Mouse (Mus musculus): ENCODE results near the gene Slc39a5. TPM values are rescaled to one million over a fixed set of nuclear protein-coding genes. Genes with fewer than 3 reads are reported as not detected.

Gene Slc39a5
- total and polyA plus RNA-seq, 2 experiments from 2014 or later: not detected

- H3K4me2 ChIP-seq (ENCODE audit: low read depth, low read length): peak overlapping the region; percentile 68
- peaks cover 14% of the 10 kb centered on the region for H3K4me1 ChIP-seq (ENCODE audit: control insufficient read depth, insufficient read depth)
- no peak for TF ChIP-seq CTCF (IDR thresholded peaks at IDR 0.05; ENCODE audit: low read depth)
- no peak for TF ChIP-seq EP300 (IDR thresholded peaks at IDR 0.05; ENCODE audit: low read depth)
- no peaks in the 10 kb centered on the region for H3K27me3 ChIP-seq (ENCODE audit: control insufficient read depth, insufficient read depth, low read length)
- DNase-seq (ENCODE audit: low spot score) (peak; percentile 19), ATAC-seq (ENCODE audit: insufficient read depth, low read depth) (peak; percentile 45)
- H3K4me3 ChIP-seq (ENCODE audit: low read depth, low read length): peak overlapping the region; percentile 85
- H3K9me3 ChIP-seq (replicated peaks; ENCODE audit: control insufficient read depth, low read length): no peaks in the 10 kb centered on the region
- peak overlapping the region; percentile 84 for H3K27ac ChIP-seq (ENCODE audit: low read depth)
- peaks cover 40% of the 10 kb centered on the region for H3K36me3 ChIP-seq (replicated peaks; ENCODE audit: control insufficient read depth, insufficient read depth, low read length)
- H3K9ac ChIP-seq (replicated peaks; ENCODE audit: low read depth, low read length): peak overlapping the region; percentile 92
- under 1% methylated on average over 46 of the region's 47 CpGs for WGBS
Observed at GRCm38 (mm10) chr10:128377222-128377939, 23.6 kb downstream of the Slc39a5 start.

DNA sequence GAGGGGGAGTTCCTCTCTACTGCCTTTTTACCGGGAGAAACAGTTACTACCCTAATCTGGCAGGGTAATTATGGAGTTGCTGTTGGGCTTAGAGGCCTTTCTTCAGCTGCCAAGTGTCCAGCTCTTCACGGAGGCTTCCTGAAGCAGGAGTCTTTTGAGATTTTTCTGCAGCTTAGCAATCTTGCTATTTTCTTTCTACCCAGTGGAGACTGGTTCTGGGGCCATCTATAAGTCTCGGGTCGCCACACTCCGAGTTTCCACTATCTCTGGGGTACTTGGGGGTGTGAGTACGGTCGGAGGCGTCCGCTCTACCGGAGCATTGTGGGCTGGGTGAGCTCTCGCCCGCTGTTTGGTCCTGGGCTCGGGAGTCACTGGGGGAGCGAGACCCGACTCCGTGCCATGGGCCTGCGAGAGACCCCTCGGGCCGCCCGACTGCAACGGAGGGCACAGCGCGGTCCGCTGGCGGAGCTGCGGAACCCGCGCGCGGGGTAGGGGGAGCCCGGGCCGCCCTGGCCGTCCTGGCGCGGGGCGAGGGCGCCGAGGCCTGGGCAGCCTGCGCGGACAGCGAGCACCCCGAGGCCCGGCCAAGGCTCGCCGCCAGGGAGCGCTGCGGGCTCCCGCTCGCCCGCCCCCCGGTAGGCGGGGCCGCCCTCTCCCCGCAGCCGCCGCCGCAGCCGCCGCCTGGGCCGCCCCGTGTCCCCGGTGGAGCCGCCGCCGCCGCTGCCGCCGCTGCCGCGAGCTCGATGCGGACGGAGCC is 24.4 kb downstream of the Slc39a5 start, which contains the start of gene Ankrd52:
Gene Ankrd52 (plus strand): TSS at position 661 of the 757 bp plus-strand sequence.
- H3K27ac ChIP-seq (ENCODE audit: low read depth): peak within 1 kb of the TSS; percentile 84
- no peaks in the 10 kb centered on the region for H3K9me3 ChIP-seq (replicated peaks; ENCODE audit: control insufficient read depth, low read length)
- H3K27me3 ChIP-seq (ENCODE audit: control insufficient read depth, insufficient read depth, low read length): no peaks in the 10 kb centered on the region
- peak within 1 kb of the TSS; percentile 85 for H3K4me3 ChIP-seq (ENCODE audit: low read depth, low read length)
- DNase-seq (ENCODE audit: low spot score) (peak; percentile 80), ATAC-seq (ENCODE audit: insufficient read depth, low read depth) (peak; percentile 93)
- under 1% methylated on average over 68 of the region's 73 CpGs for WGBS
- no peak for TF ChIP-seq EP300 (IDR thresholded peaks at IDR 0.05; ENCODE audit: low read depth)
- TF ChIP-seq CTCF (IDR thresholded peaks at IDR 0.05; ENCODE audit: low read depth): peak; percentile 32
- peak within 1 kb of the TSS; percentile 68 for H3K4me2 ChIP-seq (ENCODE audit: low read depth, low read length)
- peaks cover 32% of the 10 kb centered on the region for H3K36me3 ChIP-seq (replicated peaks; ENCODE audit: control insufficient read depth, insufficient read depth, low read length)
- peaks cover 14% of the 10 kb centered on the region for H3K4me1 ChIP-seq (ENCODE audit: control insufficient read depth, insufficient read depth)
- H3K9ac ChIP-seq (replicated peaks; ENCODE audit: low read depth, low read length): peak within 1 kb of the TSS; percentile 92

DNA sequence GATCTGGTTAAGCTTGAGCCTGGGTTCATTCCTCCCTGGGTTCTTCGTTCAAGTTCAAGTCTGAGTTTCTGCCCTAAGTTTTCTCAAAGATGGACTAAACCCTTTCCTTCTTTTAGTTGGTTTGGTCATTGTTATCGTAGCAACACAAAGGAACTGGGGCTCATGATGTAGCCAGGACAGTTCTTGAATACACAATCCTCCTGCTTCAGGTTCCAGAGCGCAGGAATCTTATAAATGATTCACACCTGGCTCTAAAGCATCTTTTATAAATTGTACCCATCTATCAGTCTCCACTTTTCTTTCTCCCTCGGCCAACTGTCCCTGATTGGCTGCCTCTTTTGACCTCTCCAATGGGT is 25.0 kb downstream of the Slc39a5 start:
- WGBS: 46% methylated on average over 4 of the region's 4 CpGs
- no peak for DNase-seq (ENCODE audit: low spot score)
- H3K4me2 ChIP-seq (ENCODE audit: low read depth, low read length): peak overlapping the region; percentile 68
- peak overlapping the region; percentile 92; the same call in 1 of the 2 replicates for H3K9ac ChIP-seq (replicated peaks; ENCODE audit: low read depth, low read length)
- peak overlapping the region; percentile 85 for H3K4me3 ChIP-seq (ENCODE audit: low read depth, low read length)
- no peaks in the 10 kb centered on the region for H3K9me3 ChIP-seq (replicated peaks; ENCODE audit: control insufficient read depth, low read length)
- H3K4me1 ChIP-seq (ENCODE audit: control insufficient read depth, insufficient read depth): peaks cover 14% of the 10 kb centered on the region
- no peak for TF ChIP-seq EP300 (IDR thresholded peaks at IDR 0.05; ENCODE audit: low read depth)
- TF ChIP-seq CTCF (IDR thresholded peaks at IDR 0.05; ENCODE audit: low read depth): no peak
- no peaks in the 10 kb centered on the region for H3K27me3 ChIP-seq (ENCODE audit: control insufficient read depth, insufficient read depth, low read length)
- no peak for ATAC-seq (ENCODE audit: insufficient read depth, low read depth)
- H3K27ac ChIP-seq (ENCODE audit: low read depth): peak overlapping the region; percentile 84
- H3K36me3 ChIP-seq (replicated peaks; ENCODE audit: control insufficient read depth, insufficient read depth, low read length): peaks cover 28% of the 10 kb centered on the region

- WGBS: 76% methylated on average over 6 of the region's 6 CpGs
- TF ChIP-seq EP300 (IDR thresholded peaks at IDR 0.05; ENCODE audit: low read depth): no peak
- TF ChIP-seq CTCF (IDR thresholded peaks at IDR 0.05; ENCODE audit: low read depth): 0 out of 2 replicates have a peak, but pooled peaks have one; percentile 11
- H3K4me3 ChIP-seq (ENCODE audit: low read depth, low read length): no peak overlapping the region
Observed at GRCm38 (mm10) chr10:128374393-128374792, 26.6 kb downstream of the Slc39a5 start.

DNA sequence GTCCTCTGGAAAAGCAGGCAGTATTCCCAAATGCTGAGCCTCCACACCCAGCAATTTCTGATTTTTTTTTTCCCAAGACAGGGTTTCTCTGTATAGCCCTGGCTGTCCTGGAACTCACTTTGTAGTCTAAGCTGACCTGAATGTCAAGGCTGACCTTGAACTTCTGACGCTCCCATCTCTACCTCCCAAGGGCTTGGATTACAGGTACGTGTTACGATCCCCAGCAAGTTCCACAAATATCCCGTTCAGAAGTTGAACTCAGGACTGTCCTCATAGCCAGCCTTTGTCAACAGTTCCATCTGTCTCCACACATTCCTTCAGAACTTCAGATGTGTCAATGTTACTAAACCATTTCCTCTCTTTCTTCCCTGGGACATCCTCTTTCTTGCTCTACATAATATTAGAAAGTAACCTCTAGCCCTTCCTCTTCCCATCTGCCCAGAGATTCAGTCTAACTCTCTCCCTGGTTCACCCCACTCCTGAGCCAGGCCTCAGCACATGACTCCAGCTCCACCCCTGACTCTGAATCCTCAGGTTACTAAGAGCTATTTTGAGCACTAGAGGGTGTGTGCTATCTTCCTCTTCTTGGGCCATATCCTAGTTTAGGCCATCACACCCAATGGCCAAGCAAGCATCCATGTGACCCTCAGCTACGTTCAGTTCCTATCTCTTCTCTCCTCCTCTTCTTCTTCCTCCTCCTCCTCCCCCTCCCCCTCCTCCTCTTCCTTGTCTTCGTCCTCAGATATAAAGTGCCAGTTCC is 27.9 kb downstream of the Slc39a5 start:
- Histone ChIP-seq H3K4me1 (ENCODE audit: control insufficient read depth, insufficient read depth) (peaks cover 12% of the 10 kb centered on the region), H3K4me3 (ENCODE audit: low read depth, low read length) (no peak overlapping the region), H3K4me2 (ENCODE audit: low read depth, low read length) (no peak overlapping the region), H3K9ac (replicated peaks; ENCODE audit: low read depth, low read length) (no peak overlapping the region), H3K27ac (ENCODE audit: low read depth) (peak overlapping the region; percentile 81), H3K27me3 (ENCODE audit: control insufficient read depth, insufficient read depth, low read length) (no peaks in the 10 kb centered on the region), H3K9me3 (replicated peaks; ENCODE audit: control insufficient read depth, low read length) (no peaks in the 10 kb centered on the region), H3K36me3 (replicated peaks; ENCODE audit: control insufficient read depth, insufficient read depth, low read length) (no peaks in the 10 kb centered on the region)
- peak; percentile 43; the same call in 1 of the 2 replicates for TF ChIP-seq EP300 (IDR thresholded peaks at IDR 0.05; ENCODE audit: low read depth)
- no peak for TF ChIP-seq CTCF (IDR thresholded peaks at IDR 0.05; ENCODE audit: low read depth)
- 38% methylated on average over 6 of the region's 6 CpGs for WGBS
- ATAC-seq (ENCODE audit: insufficient read depth, low read depth) (no peak), DNase-seq (ENCODE audit: low spot score) (peak; percentile 63)

More at GRCm38 (mm10) chr10:128374393-128374792, 26.6 kb downstream of the Slc39a5 start:
- H3K9me3 ChIP-seq (replicated peaks; ENCODE audit: control insufficient read depth, low read length): no peaks in the 10 kb centered on the region
- peaks cover 16% of the 10 kb centered on the region for H3K4me1 ChIP-seq (ENCODE audit: control insufficient read depth, insufficient read depth)
- H3K9ac ChIP-seq (replicated peaks; ENCODE audit: low read depth, low read length): no peak overlapping the region
- H3K27me3 ChIP-seq (ENCODE audit: control insufficient read depth, insufficient read depth, low read length): no peaks in the 10 kb centered on the region
- no peak overlapping the region for H3K27ac ChIP-seq (ENCODE audit: low read depth)
- DNase-seq (ENCODE audit: low spot score): no peak
- no peak overlapping the region for H3K4me2 ChIP-seq (ENCODE audit: low read depth, low read length)
- no peak for ATAC-seq (ENCODE audit: insufficient read depth, low read depth)
- peaks cover 11% of the 10 kb centered on the region for H3K36me3 ChIP-seq (replicated peaks; ENCODE audit: control insufficient read depth, insufficient read depth, low read length)

All from heart, postnatal 0 days (tissue).